Mouse (Mus musculus): Measurements from ENCODE around the gene Csf2.
"Not testable (repeated sequence)": the region's sequence is repeated elsewhere in the genome, so short reads cannot be mapped to it uniquely, and the experiment has no call there.

The Csf2 gene

GRCm38 (mm10) chr11:54248940-54249717 lies at the start of gene Csf2:
Gene Csf2 (minus strand): TSS chr11:54249667.
- DNase-seq (ENCODE audit: low spot score in 2 of 2): no peak

- no peak for DNase-seq (ENCODE audit: low spot score in 2 of 2)
Observed at GRCm38 (mm10) chr11:54298777-54299176, 49.3 kb upstream of the Csf2 start.

GRCm38 (mm10) chr11:54297471-54297870 lies 48.0 kb upstream of the Csf2 start:
- DNase-seq (ENCODE audit: low spot score in 2 of 2): not testable (repeated sequence)

- no peak for DNase-seq (ENCODE audit: low spot score in 2 of 2)
Observed at GRCm38 (mm10) chr11:54296734-54297133, 47.3 kb upstream of the Csf2 start.

GRCm38 (mm10) chr11:54295971-54296370 lies 46.5 kb upstream of the Csf2 start:
- no peak for DNase-seq (ENCODE audit: low spot score in 2 of 2)

- no peak for DNase-seq (ENCODE audit: low spot score in 2 of 2)
Observed at GRCm38 (mm10) chr11:54293980-54294807, 44.7 kb upstream of the Csf2 start.

- no peak for DNase-seq (ENCODE audit: low spot score in 2 of 2)
Observed at GRCm38 (mm10) chr11:54292163-54292562, 42.7 kb upstream of the Csf2 start.

GRCm38 (mm10) chr11:54287821-54288453 lies 38.5 kb upstream of the Csf2 start:
- DNase-seq (ENCODE audit: low spot score in 2 of 2): no peak

- DNase-seq (ENCODE audit: low spot score in 2 of 2): no peak
Observed at GRCm38 (mm10) chr11:54271437-54271949, 22.0 kb upstream of the Csf2 start.

- DNase-seq (ENCODE audit: low spot score in 2 of 2): no peak
Observed at GRCm38 (mm10) chr11:54269191-54269896, 19.9 kb upstream of the Csf2 start.

GRCm38 (mm10) chr11:54267177-54267576 lies 17.7 kb upstream of the Csf2 start, which contains the start of gene Il3:
Gene Il3 (minus strand): TSS chr11:54267277.
- no peak for DNase-seq (ENCODE audit: low spot score in 2 of 2)

GRCm38 (mm10) chr11:54264542-54264941 lies 15.1 kb upstream of the Csf2 start:
- DNase-seq (ENCODE audit: low spot score in 2 of 2): peak; percentile 13 to 45

- no peak for DNase-seq (ENCODE audit: low spot score in 2 of 2)
Observed at GRCm38 (mm10) chr11:54263405-54264031, 14.1 kb upstream of the Csf2 start.

- peak; percentile 63 to 82 for DNase-seq (ENCODE audit: low spot score in 2 of 2)
Observed at GRCm38 (mm10) chr11:54256624-54257376, 7.3 kb upstream of the Csf2 start.

GRCm38 (mm10) chr11:54254114-54254513 lies 4.6 kb upstream of the Csf2 start:
- peak in 1 of 2 experiments; percentile 8 for DNase-seq (ENCODE audit: low spot score in 2 of 2)

GRCm38 (mm10) chr11:54250575-54250974 lies 1.1 kb upstream of the Csf2 start:
- no peak for DNase-seq (ENCODE audit: low spot score in 2 of 2)

- DNase-seq (ENCODE audit: low spot score in 2 of 2): no peak
Observed at GRCm38 (mm10) chr11:54249748-54250147, 281 bp upstream of the Csf2 start.

- no peak for DNase-seq (ENCODE audit: low spot score in 2 of 2)
Observed at GRCm38 (mm10) chr11:54247251-54247950, 2.1 kb downstream of the Csf2 start.

GRCm38 (mm10) chr11:54244465-54244864 lies 5.0 kb downstream of the Csf2 start:
- no peak for DNase-seq (ENCODE audit: low spot score in 2 of 2)

- DNase-seq (ENCODE audit: low spot score in 2 of 2): no peak
Observed at GRCm38 (mm10) chr11:54242494-54242893, 7.0 kb downstream of the Csf2 start.

All from heart, adult 9 months (tissue).